Mouse (Mus musculus): ENCODE data around the gene Ltb. TPM values are rescaled to one million over a fixed set of nuclear protein-coding genes. Genes with fewer than 3 reads are reported as not detected.

The Ltb gene
- polyA plus RNA-seq, 1 experiment from 2014 or later, result 0.29 TPM

GRCm38 (mm10) chr17:35237504-35237903 lies 43.3 kb downstream of the Ltb start:
- no peaks in the 10 kb centered on the region for H3K9me3 ChIP-seq (ENCODE audit: control insufficient read depth, low read length)
- ATAC-seq (ENCODE audit: low FRiP score), result no peak
- H3K9ac ChIP-seq, result peak overlapping the region; percentile 63; the same call in 1 of the 2 replicates
- DNase-seq (ENCODE audit: low spot score), result no peak
- H3K36me3 ChIP-seq (replicated peaks; ENCODE audit: control insufficient read depth, insufficient read depth), result peaks cover 3% of the 10 kb centered on the region; the same call in 1 of the 2 replicates
- peak overlapping the region; percentile 61 for H3K4me2 ChIP-seq (replicated peaks)
- peaks cover 22% of the 10 kb centered on the region for H3K4me1 ChIP-seq (replicated peaks; ENCODE audit: control insufficient read depth, insufficient read depth, low read length)
- WGBS, result 93% methylated on average over 12 of the region's 12 CpGs
- H3K4me3 ChIP-seq (replicated peaks; ENCODE audit: low read length), result 0 out of 2 replicates have a peak overlapping the region, but pooled peaks have one; percentile 38
- no peaks in the 10 kb centered on the region for H3K27me3 ChIP-seq (ENCODE audit: control insufficient read depth, insufficient read depth, low read length)
- no peak overlapping the region for H3K27ac ChIP-seq

- Histone ChIP-seq H3K27me3 (ENCODE audit: control insufficient read depth, insufficient read depth, low read length) (no peaks in the 10 kb centered on the region), H3K4me2 (replicated peaks) (no peak overlapping the region), H3K9me3 (ENCODE audit: control insufficient read depth, low read length) (no peaks in the 10 kb centered on the region), H3K4me1 (replicated peaks; ENCODE audit: control insufficient read depth, insufficient read depth, low read length) (peaks cover 32% of the 10 kb centered on the region), H3K9ac (no peak overlapping the region), H3K36me3 (replicated peaks; ENCODE audit: control insufficient read depth, insufficient read depth) (peaks cover 15% of the 10 kb centered on the region), H3K4me3 (replicated peaks; ENCODE audit: low read length) (no peak overlapping the region), H3K27ac (no peak overlapping the region)
- no peak for ATAC-seq (ENCODE audit: low FRiP score)
- DNase-seq (ENCODE audit: low spot score), result no peak
- WGBS, result 90% methylated on average over 5 of the region's 5 CpGs
Measured at GRCm38 (mm10) chr17:35239700-35240099, 45.5 kb downstream of the Ltb start.

GRCm38 (mm10) chr17:35240384-35241304 lies 46.4 kb downstream of the Ltb start:
- Histone ChIP-seq H3K27ac (peak overlapping the region; percentile 99), H3K4me1 (replicated peaks; ENCODE audit: control insufficient read depth, insufficient read depth, low read length) (peaks cover 36% of the 10 kb centered on the region), H3K4me2 (replicated peaks) (peak overlapping the region; percentile 67), H3K9ac (peak overlapping the region; percentile 99), H3K4me3 (replicated peaks; ENCODE audit: low read length) (peak overlapping the region; percentile 90), H3K9me3 (ENCODE audit: control insufficient read depth, low read length) (no peaks in the 10 kb centered on the region), H3K36me3 (replicated peaks; ENCODE audit: control insufficient read depth, insufficient read depth) (peaks cover 24% of the 10 kb centered on the region), H3K27me3 (ENCODE audit: control insufficient read depth, insufficient read depth, low read length) (no peaks in the 10 kb centered on the region)
- no peak; the same call in 1 of the 2 replicates for ATAC-seq (ENCODE audit: low FRiP score)
- WGBS, result 31% methylated on average over 12 of the region's 12 CpGs
- DNase-seq (ENCODE audit: low spot score), result no peak

- ATAC-seq (ENCODE audit: low FRiP score) (peak; percentile 91), DNase-seq (ENCODE audit: low spot score) (peak; percentile 97)
- H3K9ac ChIP-seq, result peak within 1 kb of the TSS; percentile 99
- H3K4me3 ChIP-seq (replicated peaks; ENCODE audit: low read length), result peak within 1 kb of the TSS; percentile 90
- under 1% methylated on average over 69 of the region's 69 CpGs for WGBS
- peaks cover 32% of the 10 kb centered on the region for H3K36me3 ChIP-seq (replicated peaks; ENCODE audit: control insufficient read depth, insufficient read depth)
- H3K9me3 ChIP-seq (ENCODE audit: control insufficient read depth, low read length), result no peaks in the 10 kb centered on the region
- H3K4me2 ChIP-seq (replicated peaks), result peak within 1 kb of the TSS; percentile 67
- H3K4me1 ChIP-seq (replicated peaks; ENCODE audit: control insufficient read depth, insufficient read depth, low read length), result peaks cover 38% of the 10 kb centered on the region
- H3K27me3 ChIP-seq (ENCODE audit: control insufficient read depth, insufficient read depth, low read length), result no peaks in the 10 kb centered on the region
- H3K27ac ChIP-seq, result peak within 1 kb of the TSS; percentile 99
Measured at GRCm38 (mm10) chr17:35241305-35242014, 47.2 kb downstream of the Ltb start, which contains the start of gene Ddx39b. TSS of gene Ddx39b (plus strand) at chr17:35241746.

- WGBS, result under 1% methylated on average over 55 of the region's 55 CpGs
- peak overlapping the region; percentile 67 for H3K4me2 ChIP-seq (replicated peaks)
- no peaks in the 10 kb centered on the region for H3K27me3 ChIP-seq (ENCODE audit: control insufficient read depth, insufficient read depth, low read length)
- H3K9ac ChIP-seq, result peak overlapping the region; percentile 99
- peak; percentile 41 for ATAC-seq (ENCODE audit: low FRiP score)
- H3K27ac ChIP-seq, result peak overlapping the region; percentile 99
- H3K4me3 ChIP-seq (replicated peaks; ENCODE audit: low read length), result peak overlapping the region; percentile 90
- H3K4me1 ChIP-seq (replicated peaks; ENCODE audit: control insufficient read depth, insufficient read depth, low read length), result peaks cover 36% of the 10 kb centered on the region
- peak; percentile 48 for DNase-seq (ENCODE audit: low spot score)
- peaks cover 40% of the 10 kb centered on the region for H3K36me3 ChIP-seq (replicated peaks; ENCODE audit: control insufficient read depth, insufficient read depth)
- H3K9me3 ChIP-seq (ENCODE audit: control insufficient read depth, low read length), result no peaks in the 10 kb centered on the region
Measured at GRCm38 (mm10) chr17:35242015-35242941, 48.0 kb downstream of the Ltb start.

GRCm38 (mm10) chr17:35243086-35243485 lies 48.8 kb downstream of the Ltb start:
- H3K27me3 ChIP-seq (ENCODE audit: control insufficient read depth, insufficient read depth, low read length), result no peaks in the 10 kb centered on the region
- H3K27ac ChIP-seq, result peak overlapping the region; percentile 99
- DNase-seq (ENCODE audit: low spot score) (no peak), ATAC-seq (ENCODE audit: low FRiP score) (no peak)
- H3K4me2 ChIP-seq (replicated peaks), result peak overlapping the region; percentile 67
- H3K4me3 ChIP-seq (replicated peaks; ENCODE audit: low read length), result peak overlapping the region; percentile 90
- peaks cover 33% of the 10 kb centered on the region for H3K4me1 ChIP-seq (replicated peaks; ENCODE audit: control insufficient read depth, insufficient read depth, low read length)
- WGBS, result 4% methylated on average over 16 of the region's 16 CpGs
- peak overlapping the region; percentile 99 for H3K9ac ChIP-seq
- no peaks in the 10 kb centered on the region for H3K9me3 ChIP-seq (ENCODE audit: control insufficient read depth, low read length)
- peaks cover 48% of the 10 kb centered on the region for H3K36me3 ChIP-seq (replicated peaks; ENCODE audit: control insufficient read depth, insufficient read depth)

GRCm38 (mm10) chr17:35244999-35245398 lies 50.8 kb downstream of the Ltb start:
- Histone ChIP-seq H3K27me3 (ENCODE audit: control insufficient read depth, insufficient read depth, low read length) (no peaks in the 10 kb centered on the region), H3K27ac (no peak overlapping the region), H3K4me3 (replicated peaks; ENCODE audit: low read length) (peak overlapping the region; percentile 90; the same call in 1 of the 2 replicates), H3K4me1 (replicated peaks; ENCODE audit: control insufficient read depth, insufficient read depth, low read length) (peaks cover 33% of the 10 kb centered on the region), H3K9me3 (ENCODE audit: control insufficient read depth, low read length) (no peaks in the 10 kb centered on the region), H3K4me2 (replicated peaks) (peak overlapping the region; percentile 67), H3K36me3 (replicated peaks; ENCODE audit: control insufficient read depth, insufficient read depth) (peaks cover 68% of the 10 kb centered on the region), H3K9ac (peak overlapping the region; percentile 99; the same call in 1 of the 2 replicates)
- WGBS, result 65% methylated on average over 2 of the region's 2 CpGs
- DNase-seq (ENCODE audit: low spot score) (no peak), ATAC-seq (ENCODE audit: low FRiP score) (no peak)

Measured in hindbrain, embryonic 14.5 days (tissue).